Mouse (Mus musculus) stomach, embryonic 16.5 days (tissue): ENCODE measurements at regions not wholly inside any gene's neighbourhood (a gene's known extent, or its start where the extent isn't known, plus 50 kb on each side); places are given as distances from the start of the nearest gene placed in this dataset.
"Not testable (repeated sequence)": the region's sequence is repeated elsewhere in the genome, so short reads cannot be mapped to it uniquely, and the experiment has no call there.

Experiments used
- ATAC-seq: fragments of 200-750 bp; cut with Nextera tagmentation; 2 replicates; pipeline ENCODE4 v1.8.0; 2017; ENCODE audit warnings: moderate number of reproducible peaks, moderate TSS enrichment; ENCODE audit not compliant: insufficient read depth, low FRiP score
- H3K27ac ChIP-seq: fragments of 300-500 bp; sonication (generic); 2 replicates; pipeline ENCODE4 v1.5.1; 2014; ENCODE audit warnings: low read length
- H3K27me3 ChIP-seq: fragments of 300-500 bp; sonication (generic); 2 replicates; pipeline ENCODE4 v1.6.1; 2014; ENCODE audit warnings: low read length, control low read depth, mixed read lengths; ENCODE audit not compliant: control insufficient read depth, insufficient read depth
- H3K36me3 ChIP-seq: fragments of 300-500 bp; sonication (generic); 2 replicates; pipeline ENCODE4 v1.6.1; 2014; ENCODE audit warnings: low read length; ENCODE audit not compliant: control insufficient read depth, insufficient read depth
- H3K4me1 ChIP-seq: fragments of 300-500 bp; sonication (generic); 2 replicates; pipeline ENCODE4 v1.6.1; 2014; ENCODE audit warnings: low read length, control low read depth, mixed read lengths; ENCODE audit not compliant: control insufficient read depth, insufficient read depth
- H3K4me2 ChIP-seq: fragments of 300-500 bp; sonication (generic); 2 replicates; pipeline ENCODE4 v1.6.1; 2014; ENCODE audit warnings: low read depth, low read length, mixed read lengths
- H3K4me3 ChIP-seq: fragments of 300-500 bp; sonication (generic); replicated peaks from 2 replicates; pipeline ENCODE4 v1.5.1; 2014; ENCODE audit warnings: mild to moderate bottlenecking, low read length
- H3K9ac ChIP-seq: fragments of 300-500 bp; sonication (generic); 2 replicates; pipeline ENCODE4 v1.6.1; 2014; ENCODE audit warnings: low read length
- H3K9me3 ChIP-seq: fragments of 300-500 bp; sonication (generic); replicated peaks from 2 replicates; pipeline ENCODE4 v1.6.1; 2016; ENCODE audit warnings: low read length, control low read depth; ENCODE audit not compliant: control insufficient read depth
- WGBS: fragments of 180-500 bp; shearing (Covaris S2); extraction: QIAGEN DNeasy Blood & Tissue Kit; methylation state at CpG from one replicate; pipeline ENCODE4 v1.1.7; 2014; 5-methylcytosine and 5-hydroxymethylcytosine counted together

GRCm38 (mm10) chr14:74252189-74253145 is 388.2 kb upstream of the Htr2a start:
- Histone ChIP-seq H3K9me3 (no peaks in the 10 kb centered on the region), H3K4me2 (no peak overlapping the region), H3K4me3 (no peak overlapping the region), H3K36me3 (no peaks in the 10 kb centered on the region), H3K9ac (no peak overlapping the region), H3K27ac (peak overlapping the region; percentile 47; the same call in 1 of the 2 replicates), H3K4me1 (no peaks in the 10 kb centered on the region), H3K27me3 (no peaks in the 10 kb centered on the region)
- WGBS = 41% methylated on average over 10 of the region's 10 CpGs
- peak; percentile 40; the same call in 1 of the 2 replicates for ATAC-seq

- no peak for ATAC-seq
- no peak overlapping the region for H3K9ac ChIP-seq
- no peaks in the 10 kb centered on the region for H3K9me3 ChIP-seq
- no peak overlapping the region for H3K27ac ChIP-seq
- H3K36me3 ChIP-seq = no peaks in the 10 kb centered on the region
- H3K4me3 ChIP-seq = no peak overlapping the region
- H3K4me2 ChIP-seq = no peak overlapping the region
- no peaks in the 10 kb centered on the region for H3K4me1 ChIP-seq
- no peaks in the 10 kb centered on the region for H3K27me3 ChIP-seq
These were observed 385.6 kb upstream of the Htr2a start for GRCm38 (mm10) chr14:74255000-74255399.

GRCm38 (mm10) chr14:74259437-74259836 is 381.2 kb upstream of the Htr2a start:
- ATAC-seq = no peak
- Histone ChIP-seq H3K4me3 (no peak overlapping the region), H3K27ac (no peak overlapping the region), H3K4me2 (no peak overlapping the region), H3K4me1 (no peaks in the 10 kb centered on the region), H3K36me3 (no peaks in the 10 kb centered on the region), H3K27me3 (no peaks in the 10 kb centered on the region), H3K9me3 (no peaks in the 10 kb centered on the region), H3K9ac (no peak overlapping the region)

- Histone ChIP-seq H3K27ac (no peak overlapping the region), H3K27me3 (no peaks in the 10 kb centered on the region), H3K9me3 (no peaks in the 10 kb centered on the region), H3K36me3 (no peaks in the 10 kb centered on the region), H3K4me1 (no peaks in the 10 kb centered on the region), H3K4me3 (no peak overlapping the region), H3K9ac (no peak overlapping the region), H3K4me2 (no peak overlapping the region)
- no peak for ATAC-seq
- 75% methylated on average over 1 of the region's 1 CpGs for WGBS
These were observed 373.6 kb upstream of the Htr2a start for GRCm38 (mm10) chr14:74267086-74267485.

GRCm38 (mm10) chr14:74294560-74294959 is 346.1 kb upstream of the Htr2a start:
- no peak for ATAC-seq
- no peak overlapping the region for H3K4me3 ChIP-seq
- H3K9ac ChIP-seq = no peak overlapping the region
- H3K9me3 ChIP-seq = no peaks in the 10 kb centered on the region
- no peaks in the 10 kb centered on the region for H3K27me3 ChIP-seq
- no peak overlapping the region for H3K27ac ChIP-seq
- WGBS = 64% methylated on average over 3 of the region's 3 CpGs
- H3K36me3 ChIP-seq = no peaks in the 10 kb centered on the region
- no peak overlapping the region for H3K4me2 ChIP-seq
- no peaks in the 10 kb centered on the region for H3K4me1 ChIP-seq

GRCm38 (mm10) chr14:74304483-74304882 is 336.2 kb upstream of the Htr2a start:
- no peak overlapping the region for H3K9ac ChIP-seq
- no peak for ATAC-seq
- no peaks in the 10 kb centered on the region for H3K9me3 ChIP-seq
- H3K4me2 ChIP-seq = no peak overlapping the region
- no peak overlapping the region for H3K27ac ChIP-seq
- H3K27me3 ChIP-seq = no peaks in the 10 kb centered on the region
- H3K36me3 ChIP-seq = no peaks in the 10 kb centered on the region
- H3K4me1 ChIP-seq = no peaks in the 10 kb centered on the region
- H3K4me3 ChIP-seq = no peak overlapping the region
- WGBS = 87% methylated on average over 3 of the region's 3 CpGs

GRCm38 (mm10) chr14:74306717-74307307 is 333.8 kb upstream of the Htr2a start:
- Histone ChIP-seq H3K9ac (no peak overlapping the region), H3K4me1 (no peaks in the 10 kb centered on the region), H3K36me3 (no peaks in the 10 kb centered on the region), H3K27me3 (no peaks in the 10 kb centered on the region), H3K27ac (no peak overlapping the region), H3K9me3 (no peaks in the 10 kb centered on the region), H3K4me3 (no peak overlapping the region), H3K4me2 (no peak overlapping the region)
- 86% methylated on average over 16 of the region's 16 CpGs for WGBS
- no peak for ATAC-seq

- not testable (repeated sequence) for ATAC-seq, H3K27ac ChIP-seq, H3K9ac ChIP-seq, H3K4me3 ChIP-seq, H3K4me1 ChIP-seq, H3K27me3 ChIP-seq, H3K9me3 ChIP-seq, H3K4me2 ChIP-seq, H3K36me3 ChIP-seq
- WGBS = 63% methylated on average over 2 of the region's 2 CpGs
These were observed 331.2 kb upstream of the Htr2a start for GRCm38 (mm10) chr14:74309451-74309850.

GRCm38 (mm10) chr14:74327291-74327690 is 313.3 kb upstream of the Htr2a start:
- ATAC-seq = no peak
- H3K4me3 ChIP-seq = no peak overlapping the region
- H3K27me3 ChIP-seq = no peaks in the 10 kb centered on the region
- H3K36me3 ChIP-seq = no peaks in the 10 kb centered on the region
- H3K9ac ChIP-seq = no peak overlapping the region
- H3K9me3 ChIP-seq = no peaks in the 10 kb centered on the region
- no peak overlapping the region for H3K4me2 ChIP-seq
- no peak overlapping the region for H3K27ac ChIP-seq
- H3K4me1 ChIP-seq = no peaks in the 10 kb centered on the region
- WGBS = 71% methylated on average over 1 of the region's 1 CpGs
